Mouse (Mus musculus) MEL (cell line): ENCODE data around the gene Gucy2e. TPM values are rescaled to one million over a fixed set of nuclear protein-coding genes. Genes with fewer than 3 reads are reported as not detected.
A peak's percentile ranks its signal among the peaks of the same experiment; 100 is the strongest.

Experiments used
- DNase-seq: peaks from one replicate; pipeline ENCODE4 v3.0.0; 2011; ENCODE audit warnings: low read depth, low spot score
- H3K27ac ChIP-seq: 2 replicates; pipeline ENCODE4 v1.5.1; 2012; ENCODE audit warnings: low read depth, mild to moderate bottlenecking, control low read depth, low read length, moderate library complexity; ENCODE audit not compliant: control insufficient read depth
- H3K27me3 ChIP-seq, 2 experiments: fragments of 150-350 bp in 1 of 2; sonication (generic) in 1 of 2; 2 replicates each; pipeline ENCODE4 v1.6.1; 2012; ENCODE audit warnings: low read length in 2 of 2, mild to moderate bottlenecking in 2 of 2, improper control_type of control experiment in 1 of 2, moderate library complexity in 1 of 2; ENCODE audit not compliant: insufficient read depth in 2 of 2, control insufficient read depth in 1 of 2
- H3K36me3 ChIP-seq, 2 experiments: 2 replicates each; pipeline ENCODE4 v1.6.1; 2012 to 2014; ENCODE audit warnings: low read length in 2 of 2, improper control_type of control experiment in 1 of 2, inconsistent platforms in 1 of 2, mild to moderate bottlenecking in 1 of 2; ENCODE audit not compliant: insufficient read depth in 2 of 2, control insufficient read depth in 1 of 2
- H3K4me1 ChIP-seq, 2 experiments: fragments of 150-350 bp in 1 of 2; sonication (generic) in 1 of 2; 2 replicates each; pipeline ENCODE4 v1.6.1; 2012; ENCODE audit warnings: low read length in 2 of 2, improper control_type of control experiment in 1 of 2, mild to moderate bottlenecking in 1 of 2; ENCODE audit not compliant: insufficient read depth in 2 of 2, control insufficient read depth in 1 of 2
- H3K4me3 ChIP-seq, 2 experiments: fragments of 150-350 bp in 1 of 2; sonication (generic) in 1 of 2; 2 replicates each; pipeline ENCODE4 v1.5.1; 2012; ENCODE audit warnings: low read depth in 2 of 2, low read length in 2 of 2, mild to moderate bottlenecking in 2 of 2, moderate library complexity in 2 of 2, control low read depth in 1 of 2, improper control_type of control experiment in 1 of 2; ENCODE audit not compliant: control insufficient read depth in 1 of 2, insufficient read depth in 1 of 2
- H3K79me2 ChIP-seq: 2 replicates; pipeline ENCODE4 v1.6.1; 2012; ENCODE audit warnings: mild to moderate bottlenecking, low read length, moderate library complexity; ENCODE audit not compliant: control insufficient read depth, poor library complexity, insufficient read depth
- H3K9ac ChIP-seq: 2 replicates; pipeline ENCODE4 v1.6.1; 2012; ENCODE audit warnings: low read depth, mild to moderate bottlenecking, control low read depth, low read length, moderate library complexity; ENCODE audit not compliant: control insufficient read depth, poor library complexity, severe bottlenecking
- H3K9me3 ChIP-seq: fragments of 150-350 bp; sonication (generic); replicated peaks from 2 replicates; pipeline ENCODE4 v1.6.1; 2012; ENCODE audit warnings: mild to moderate bottlenecking, low read length, improper control_type of control experiment, moderate library complexity; ENCODE audit not compliant: insufficient read depth
- BHLHE40 ChIP-seq: IDR thresholded peaks from 2 replicates; pipeline ENCODE4 v1.6.1; 2012; ENCODE audit warnings: low read depth, mild to moderate bottlenecking, inconsistent platforms, low read length, improper control_type of control experiment, borderline replicate concordance
- CTCF ChIP-seq, 3 experiments: IDR thresholded peaks in 2 of 3; conservative IDR thresholded peaks in 1 of 3; 2 replicates each; pipeline ENCODE4 v1.5.1; 2011 to 2012; ENCODE audit warnings: low read length in 3 of 3, low read depth in 2 of 3, mild to moderate bottlenecking in 2 of 3, improper control_type of control experiment in 1 of 3, inconsistent platforms in 1 of 3, mixed read lengths in 1 of 3, moderate library complexity in 1 of 3; ENCODE audit not compliant: control insufficient read depth in 1 of 3, insufficient read depth in 1 of 3, poor library complexity in 1 of 3, severe bottlenecking in 1 of 3
- EP300 ChIP-seq, 2 experiments: IDR thresholded peaks; 2 replicates each; pipeline ENCODE4 v1.6.1; 2011; ENCODE audit warnings: improper control_type of control experiment in 2 of 2, low read length in 2 of 2, low read depth in 1 of 2, mild to moderate bottlenecking in 1 of 2
- ETS1 ChIP-seq: IDR thresholded peaks from 2 replicates; pipeline ENCODE4 v1.6.1; 2012; ENCODE audit warnings: low read depth, mild to moderate bottlenecking, inconsistent platforms, low read length, improper control_type of control experiment, moderate library complexity
- JUND ChIP-seq: IDR thresholded peaks from 2 replicates; pipeline ENCODE4 v1.6.1; 2011; ENCODE audit warnings: low read depth, mild to moderate bottlenecking, improper control_type of control experiment, low read length
- MAX ChIP-seq: IDR thresholded peaks from 2 replicates; pipeline ENCODE4 v1.6.1; 2011; ENCODE audit warnings: low read length, improper control_type of control experiment
- MEF2A ChIP-seq: IDR thresholded peaks from 2 replicates; pipeline ENCODE4 v1.6.1; 2014; ENCODE audit warnings: low read depth, mild to moderate bottlenecking, inconsistent platforms, low read length, improper control_type of control experiment; ENCODE audit not compliant: poor library complexity, insufficient replicate concordance, severe bottlenecking; ENCODE audit errors: extremely low read depth
- MXI1 ChIP-seq: IDR thresholded peaks from 2 replicates; pipeline ENCODE4 v1.6.1; 2011; ENCODE audit warnings: mild to moderate bottlenecking, low read depth, low read length, improper control_type of control experiment
- NELFE ChIP-seq: IDR thresholded peaks from 2 replicates; pipeline ENCODE4 v1.6.1; 2011; ENCODE audit warnings: low read depth, low read length, improper control_type of control experiment
- POLR2AphosphoS2 ChIP-seq: IDR thresholded peaks from 2 replicates; pipeline ENCODE4 v1.6.1; 2011; ENCODE audit warnings: low read length, improper control_type of control experiment
- RAD21 ChIP-seq: IDR thresholded peaks from 2 replicates; pipeline ENCODE4 v1.6.1; 2011; ENCODE audit warnings: mild to moderate bottlenecking, low read depth, low read length, improper control_type of control experiment
- SMC3 ChIP-seq: IDR thresholded peaks from 2 replicates; pipeline ENCODE4 v1.6.1; 2011; ENCODE audit warnings: low read depth, low read length, improper control_type of control experiment
- TAL1 ChIP-seq: IDR thresholded peaks from 2 replicates; pipeline ENCODE4 v1.6.1; 2012; ENCODE audit warnings: mild to moderate bottlenecking, inconsistent platforms, low read length, moderate library complexity, mixed read lengths
- TBP ChIP-seq: IDR thresholded peaks from 2 replicates; pipeline ENCODE4 v1.8.0; 2011; ENCODE audit warnings: low read depth, low read length, improper control_type of control experiment
- TCF12 ChIP-seq: IDR thresholded peaks from 2 replicates; pipeline ENCODE4 v1.6.1; 2014; ENCODE audit warnings: low read depth, mild to moderate bottlenecking, inconsistent platforms, low read length, improper control_type of control experiment, moderate library complexity
- USF1 ChIP-seq: IDR thresholded peaks from 2 replicates; pipeline ENCODE4 v1.6.1; 2014; ENCODE audit warnings: low read depth, mild to moderate bottlenecking, inconsistent platforms, low read length, improper control_type of control experiment, moderate library complexity
- USF2 ChIP-seq, 2 experiments: IDR thresholded peaks; 2 replicates each; pipeline ENCODE4 v1.6.1; 2011 to 2012; ENCODE audit warnings: improper control_type of control experiment in 2 of 2, low read length in 2 of 2, borderline replicate concordance in 1 of 2, inconsistent platforms in 1 of 2, low read depth in 1 of 2, mild to moderate bottlenecking in 1 of 2; ENCODE audit not compliant: insufficient read depth in 1 of 2
- ZC3H11A ChIP-seq: IDR thresholded peaks from 2 replicates; pipeline ENCODE4 v1.6.1; 2012; ENCODE audit warnings: low read depth, mild to moderate bottlenecking, inconsistent platforms, low read length, improper control_type of control experiment
- ZKSCAN1 ChIP-seq: IDR thresholded peaks from 2 replicates; pipeline ENCODE4 v1.6.1; 2012; ENCODE audit warnings: low read depth, mild to moderate bottlenecking, inconsistent platforms, low read length, improper control_type of control experiment, moderate library complexity
- ZNF384 ChIP-seq: IDR thresholded peaks from 2 replicates; pipeline ENCODE4 v1.6.1; 2012; ENCODE audit warnings: low read depth, mild to moderate bottlenecking, inconsistent platforms, low read length, improper control_type of control experiment
- polyA plus RNA-seq, 2 experiments: library from polyadenylated mRNA; stranded (reverse) in 1 of 2; unstranded in 1 of 2; fragments of >175 nt in 1 of 2; fragments of >200 nt in 1 of 2; gene quantifications; 2 replicates each; pipeline versions ENCODE4 v1.2.1 to v1.2.4; 2012; ENCODE audit warnings: low replicate concordance in 2 of 2, low read depth in 1 of 2; ENCODE audit not compliant: insufficient read length in 2 of 2, insufficient read depth in 1 of 2, missing spikeins in 1 of 2
- total RNA-seq: library from RNA; depleted of rRNA; stranded (reverse); fragments of 300-350 nt; gene quantifications from 2 replicates; pipeline ENCODE4 v1.2.3, GENCODE M21; 2012

Gene Gucy2e
- total and polyA plus RNA-seq, 3 experiments, result not detected

- DNase-seq, result no peak
- H3K9me3 ChIP-seq, result no peaks in the 10 kb centered on the region
Observed at GRCm38 (mm10) chr11:69251953-69252352, 15.1 kb upstream of the Gucy2e start.

GRCm38 (mm10) chr11:69251135-69251842, 14.5 kb upstream of the Gucy2e start:
- H3K27me3 ChIP-seq, result peaks cover 7 to 9% of the 10 kb centered on the region in 2 experiments
- no peak overlapping the region for H3K4me3 ChIP-seq
- H3K9me3 ChIP-seq, result no peaks in the 10 kb centered on the region
- DNase-seq, result peak; percentile 73
- no peak overlapping the region for H3K27ac ChIP-seq
- H3K79me2 ChIP-seq, result no peaks in the 10 kb centered on the region
- H3K36me3 ChIP-seq, result no peaks in the 10 kb centered on the region
- H3K4me1 ChIP-seq, result no peaks in the 10 kb centered on the region
- TF ChIP-seq SMC3 (peak; percentile 65), MAX (no peak), TCF12 (0 out of 2 replicates have a peak, but pooled peaks have one; percentile 17), RAD21 (peak; percentile 28), CTCF (IDR thresholded peaks at IDR 0.05 in 2 of 3, conservative IDR thresholded peaks at IDR 0.05 in 1 of 3; ENCODE audit: control insufficient read depth in 1 of 3, insufficient read depth in 1 of 3, low read depth in 2 of 3, low read length in 3 of 3, poor library complexity in 1 of 3, severe bottlenecking in 1 of 3) (peak; percentile 68 to 69 (median 68)), ZC3H11A (peak; percentile 44; the same call in 1 of the 2 replicates)
- no peak overlapping the region for H3K9ac ChIP-seq

More at GRCm38 (mm10) chr11:69251953-69252352, 15.1 kb upstream of the Gucy2e start:
- Histone ChIP-seq H3K36me3 (no peaks in the 10 kb centered on the region), H3K9ac (no peak overlapping the region), H3K27ac (no peak overlapping the region), H3K4me1 (no peaks in the 10 kb centered on the region), H3K79me2 (no peaks in the 10 kb centered on the region), H3K4me3 (no peak overlapping the region)
- no peak for TF ChIP-seq POLR2AphosphoS2
- no peak for TF ChIP-seq MAX
- no peak for TF ChIP-seq RAD21
- no peak for TF ChIP-seq TBP
- TF ChIP-seq ZC3H11A, result no peak
- TF ChIP-seq ZNF384, result no peak
- no peak for TF ChIP-seq JUND
- TF ChIP-seq MEF2A, result no peak
- TF ChIP-seq, all 39 proteins: peak for 0
- H3K27me3 ChIP-seq, result peaks cover 7 to 9% of the 10 kb centered on the region in 2 experiments

GRCm38 (mm10) chr11:69250106-69250505, 13.3 kb upstream of the Gucy2e start:
- Histone ChIP-seq H3K27me3 (peaks cover 5 to 9% of the 10 kb centered on the region in 2 experiments; a peak in 3 of 4 replicates), H3K9ac (no peak overlapping the region), H3K27ac (no peak overlapping the region), H3K4me1 (peaks cover 2 to 4% of the 10 kb centered on the region in 2 experiments; a peak in 3 of 4 replicates), H3K9me3 (no peaks in the 10 kb centered on the region), H3K4me3 (no peak overlapping the region), H3K36me3 (peaks cover 0 to 5% of the 10 kb centered on the region in 2 experiments; a peak in 2 of 4 replicates), H3K79me2 (no peaks in the 10 kb centered on the region)
- DNase-seq, result no peak
- TF ChIP-seq ZKSCAN1, result no peak
- TF ChIP-seq USF1, result no peak
- no peak for TF ChIP-seq CTCF (IDR thresholded peaks at IDR 0.05 in 2 of 3, conservative IDR thresholded peaks at IDR 0.05 in 1 of 3; ENCODE audit: control insufficient read depth in 1 of 3, insufficient read depth in 1 of 3, low read depth in 2 of 3, low read length in 3 of 3, poor library complexity in 1 of 3, severe bottlenecking in 1 of 3)
- TF ChIP-seq BHLHE40, result no peak
- TF ChIP-seq TAL1, result no peak
- no peak for TF ChIP-seq NELFE
- no peak for TF ChIP-seq ZNF384
- TF ChIP-seq ETS1, result no peak
- TF ChIP-seq MXI1, result no peak
- no peak for TF ChIP-seq EP300 (IDR thresholded peaks at IDR 0.05; ENCODE audit: low read depth in 1 of 2, low read length in 2 of 2)
- TF ChIP-seq USF2 (IDR thresholded peaks at IDR 0.05; ENCODE audit: borderline replicate concordance in 1 of 2, insufficient read depth in 1 of 2, low read depth in 1 of 2, low read length in 2 of 2), result no peak
